ENCODE assay signal across 8 mouse cellular contexts in genomic region chr7:63912234-63912810, GRCm38 (mm10). TPM values are rescaled to one million over a fixed set of nuclear protein-coding genes. Genes with fewer than 3 reads are reported as not detected.
DNase-seq lines count a peak whose midpoint lies in the region; ATAC-seq and TF ChIP-seq lines count a peak whose summit lies in the region.

No protein-coding gene starts in this region.

- H3K27me3 ChIP-seq in heart, embryonic 12.5 days (replicated peaks), result no peaks in the 10 kb centered on the region
- no peaks in the 10 kb centered on the region for H3K27me3 ChIP-seq in limb, embryonic 13.5 days
- H3K27me3 ChIP-seq in midbrain, embryonic 13.5 days, result no peaks in the 10 kb centered on the region

- peak overlapping the region; percentile 37 for H3K4me2 ChIP-seq in heart, embryonic 12.5 days
- H3K4me2 ChIP-seq in limb, embryonic 13.5 days (replicated peaks), result no peak overlapping the region
- H3K4me2 ChIP-seq in midbrain, embryonic 13.5 days (replicated peaks), result no peak overlapping the region

- WGBS in heart, embryonic 12.5 days, result 28% methylated on average over 7 of the region's 7 CpGs
- WGBS in limb, embryonic 13.5 days, result 28% methylated on average over 7 of the region's 7 CpGs
- WGBS in midbrain, embryonic 13.5 days, result 22% methylated on average over 7 of the region's 7 CpGs

- no peak overlapping the region for H3K9ac ChIP-seq in heart, embryonic 12.5 days
- H3K9ac ChIP-seq in limb, embryonic 13.5 days, result no peak overlapping the region
- H3K9ac ChIP-seq in midbrain, embryonic 13.5 days (replicated peaks), result 0 out of 2 replicates have a peak overlapping the region, but pooled peaks have one; percentile 1

- H3K4me3 ChIP-seq in cortical plate, adult 2 months (ENCODE audit: insufficient read depth, low read length), result no peak overlapping the region
- H3K4me3 ChIP-seq in heart, embryonic 12.5 days, result no peak overlapping the region
- H3K4me3 ChIP-seq in limb, embryonic 13.5 days, result no peak overlapping the region
- H3K4me3 ChIP-seq in midbrain, embryonic 13.5 days (replicated peaks), result no peak overlapping the region

- H3K4me1 ChIP-seq in cortical plate, adult 2 months (ENCODE audit: control insufficient read depth, insufficient read depth, low read length), result peaks cover 27% of the 10 kb centered on the region
- peaks cover 75% of the 10 kb centered on the region for H3K4me1 ChIP-seq in heart, embryonic 12.5 days (replicated peaks)
- peaks cover 63% of the 10 kb centered on the region for H3K4me1 ChIP-seq in limb, embryonic 13.5 days
- peaks cover 72% of the 10 kb centered on the region for H3K4me1 ChIP-seq in midbrain, embryonic 13.5 days (replicated peaks)

- no peaks in the 10 kb centered on the region for H3K9me3 ChIP-seq in heart, embryonic 12.5 days (replicated peaks)
- no peaks in the 10 kb centered on the region for H3K9me3 ChIP-seq in limb, embryonic 13.5 days
- no peaks in the 10 kb centered on the region for H3K9me3 ChIP-seq in midbrain, embryonic 13.5 days

- H3K36me3 ChIP-seq in heart, embryonic 12.5 days, result no peaks in the 10 kb centered on the region
- 0 out of 2 replicates have a peak, but pooled peaks cover 2% of the 10 kb centered on the region for H3K36me3 ChIP-seq in limb, embryonic 13.5 days
- H3K36me3 ChIP-seq in midbrain, embryonic 13.5 days, result no peaks in the 10 kb centered on the region

- TF ChIP-seq CTCF in cortical plate, adult 2 months (IDR thresholded peaks at IDR 0.05; ENCODE audit: extremely low read depth, insufficient read depth, low read length), result no peak

- intact Hi-C loops in left cerebral cortex, postnatal 36 days (cut with DNase I), result no loop called here

- no peak for TF ChIP-seq POLR2A in cortical plate, adult 2 months (IDR thresholded peaks at IDR 0.05; ENCODE audit: extremely low read depth, insufficient read depth, low read length)

- no peak for ATAC-seq in heart, embryonic 12.5 days (ENCODE audit: insufficient number of reproducible peaks, low FRiP score)
- ATAC-seq in limb, embryonic 13.5 days (ENCODE audit: low FRiP score, low read depth), result peak; percentile 28; the same call in 1 of the 2 replicates
- ATAC-seq in midbrain, embryonic 13.5 days, result peak; percentile 44

- peak; percentile 69 for DNase-seq in adrenal gland, postnatal 14 days
- DNase-seq in adrenal gland, postnatal 4 days (ENCODE audit: low spot score in 2 of 2), result no peak
- DNase-seq in left cerebral cortex, postnatal 36 days (ENCODE audit: low spot score in 2 of 2), result no peak
- no peak for DNase-seq in layer of hippocampus, adult 9-11 months

- H3K27ac ChIP-seq in cortical plate, adult 2 months (ENCODE audit: insufficient read depth, low read length), result peak overlapping the region; percentile 83
- peak overlapping the region; percentile 75 for H3K27ac ChIP-seq in heart, embryonic 12.5 days (ENCODE audit: poor library complexity, severe bottlenecking)
- peak overlapping the region; percentile 18; the same call in 1 of the 2 replicates for H3K27ac ChIP-seq in limb, embryonic 13.5 days
- H3K27ac ChIP-seq in midbrain, embryonic 13.5 days, result peak overlapping the region; percentile 31; the same call in 1 of the 2 replicates

RNA-seq across cellular contexts. Expression of gene E030018B13Rik, which starts 4.3 kb away (rescaled TPM):
- not detected in 2 replicates for total RNA-seq in adrenal gland, postnatal 14 days (2021)
- total RNA-seq in adrenal gland, postnatal 4 days (2021), result not detected
- polyA plus RNA-seq in cortical plate, adult 2 months (2012; rRNA removed), result not detected in 2 replicates
- polyA plus RNA-seq in heart, embryonic 12.5 days (2016; fragmentation: Nextera tagmentation; extraction: Ambion mirVana), result not detected in 2 replicates
- 0.14 TPM in 1 of 2 replicates, not detected in the other for polyA plus RNA-seq in limb, embryonic 13.5 days (2015; fragmentation: Nextera tagmentation; extraction: Ambion mirVana)
- polyA plus RNA-seq in midbrain, embryonic 13.5 days (2015; fragmentation: Nextera tagmentation; extraction: Ambion mirVana), result 0.22 and 0.27 TPM in 2 replicates
- total RNA-seq in left cerebral cortex, postnatal 36 days (2021), result not detected

RNA-seq across cellular contexts. Expression of gene Klf13, which starts 26.4 kb away (rescaled TPM):
- 85.8 and 102 TPM in 2 replicates for total RNA-seq in adrenal gland, postnatal 14 days (2021)
- 10 to 100 TPM; 70.9 to 77.5 TPM for total RNA-seq in adrenal gland, postnatal 4 days (2021)
- 59.6 and 64.2 TPM in 2 replicates for polyA plus RNA-seq in cortical plate, adult 2 months (2012; rRNA removed)
- polyA plus RNA-seq in heart, embryonic 12.5 days (2016; fragmentation: Nextera tagmentation; extraction: Ambion mirVana), result 16.7 and 17.4 TPM in 2 replicates
- polyA plus RNA-seq in limb, embryonic 13.5 days (2015; fragmentation: Nextera tagmentation; extraction: Ambion mirVana), result 20.1 and 20.9 TPM in 2 replicates
- polyA plus RNA-seq in midbrain, embryonic 13.5 days (2015; fragmentation: Nextera tagmentation; extraction: Ambion mirVana), result 24.4 and 24.7 TPM in 2 replicates
- total RNA-seq in left cerebral cortex, postnatal 36 days (2021), result 100 to 1,000 TPM; 168 to 175 TPM

Comparison
In these comparisons a context has a peak if more than half of its experiments do, and no peak if none do; other contexts are left out.
1. H3K27ac ChIP-seq: peak in every context shown above with its lines; median percentile 83 in cortical plate, adult 2 months; 75 in heart, embryonic 12.5 days; 31 in midbrain, embryonic 13.5 days; 18 in limb, embryonic 13.5 days.